9 mouse cellular contexts compared by ENCODE assay signal in the genomic region with DNA sequence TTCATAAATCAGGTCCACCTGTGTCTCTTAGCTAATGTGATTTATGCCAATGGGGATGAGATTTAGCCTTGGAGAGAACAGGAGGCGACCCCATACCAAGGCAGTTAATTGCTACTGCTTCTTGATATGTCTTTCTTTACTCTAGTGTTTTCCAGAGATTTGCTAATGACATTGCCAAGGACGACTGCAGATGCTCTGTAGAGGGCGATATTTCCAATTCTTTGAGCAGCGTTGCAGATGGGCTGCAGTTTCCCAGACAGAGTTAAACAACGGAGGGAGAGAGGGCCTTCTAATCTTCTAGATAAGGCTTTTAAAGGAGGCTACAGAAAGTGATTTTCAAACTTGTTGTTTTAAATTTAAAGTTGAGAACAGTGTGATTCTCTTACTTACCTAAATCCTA.
A peak's percentile ranks its signal among the peaks of the same experiment; 100 is the strongest.
DNase-seq lines count a peak whose midpoint lies in the region; ATAC-seq and TF ChIP-seq lines count a peak whose summit lies in the region.
"Had no signal": no experiment of that assay in that cellular context is flagged by ENCODE, and none has a peak within 500 bp of the region (broad histone marks: within the 10 kb centered on the region; RNA-seq: fewer than 3 reads in every experiment).

No protein-coding gene starts in this region.

- ATAC-seq in forebrain, postnatal 0 days, result peak; percentile 73
- ATAC-seq in forebrain, embryonic 12.5 days (ENCODE audit: low FRiP score), result no peak
- peak; percentile 36; the same call in 1 of the 2 replicates for ATAC-seq in lung, embryonic 16.5 days (ENCODE audit: low read depth)
- peak; percentile 48; the same call in 1 of the 2 replicates for ATAC-seq in hindbrain, embryonic 15.5 days (ENCODE audit: low FRiP score, low read depth)

- WGBS in forebrain, postnatal 0 days, result 20% methylated on average over 5 of the region's 5 CpGs
- WGBS in forebrain, embryonic 12.5 days, result 23% methylated on average over 5 of the region's 5 CpGs
- WGBS in lung, embryonic 16.5 days, result 15% methylated on average over 5 of the region's 5 CpGs
- WGBS in hindbrain, embryonic 15.5 days, result 23% methylated on average over 5 of the region's 5 CpGs

- H3K4me2 ChIP-seq in forebrain, postnatal 0 days (ENCODE audit: low read depth), result no peak overlapping the region
- H3K4me2 ChIP-seq in forebrain, embryonic 12.5 days, result no peak overlapping the region
- no peak overlapping the region for H3K4me2 ChIP-seq in lung, embryonic 16.5 days (ENCODE audit: low read depth, low read length)
- no peak overlapping the region for H3K4me2 ChIP-seq in hindbrain, embryonic 15.5 days
- H3K4me2 ChIP-seq: liver, embryonic 15.5 days had no signal

- peak; percentile 60 for DNase-seq in forebrain, postnatal 0 days
- no peak for DNase-seq in lung, postnatal 36 days
- peak; percentile 47 for DNase-seq in R1 (ENCODE audit: low read depth, low spot score)
- no peak for DNase-seq in testis, postnatal 10 days (ENCODE audit: low spot score)
- DNase-seq in heart, adult 11 months, result no peak

- no peaks in the 10 kb centered on the region for H3K9me3 ChIP-seq in forebrain, postnatal 0 days (ENCODE audit: low read length)
- H3K9me3 ChIP-seq in forebrain, embryonic 12.5 days, result no peaks in the 10 kb centered on the region
- no peaks in the 10 kb centered on the region for H3K9me3 ChIP-seq in lung, embryonic 16.5 days (ENCODE audit: control insufficient read depth, low read length)
- no peaks in the 10 kb centered on the region for H3K9me3 ChIP-seq in hindbrain, embryonic 15.5 days
- H3K9me3 ChIP-seq: liver, embryonic 15.5 days had no signal

- H3K36me3 ChIP-seq in forebrain, postnatal 0 days (ENCODE audit: insufficient read depth), result no peaks in the 10 kb centered on the region
- no peaks in the 10 kb centered on the region for H3K36me3 ChIP-seq in forebrain, embryonic 12.5 days (replicated peaks)
- no peaks in the 10 kb centered on the region for H3K36me3 ChIP-seq in lung, embryonic 16.5 days (ENCODE audit: control insufficient read depth, insufficient read depth, low read length)
- no peaks in the 10 kb centered on the region for H3K36me3 ChIP-seq in hindbrain, embryonic 15.5 days
- H3K36me3 ChIP-seq: liver, embryonic 15.5 days had no signal

- no peak overlapping the region for H3K9ac ChIP-seq in forebrain, postnatal 0 days
- no peak overlapping the region for H3K9ac ChIP-seq in forebrain, embryonic 12.5 days
- no peak overlapping the region for H3K9ac ChIP-seq in lung, embryonic 16.5 days (ENCODE audit: low read length)
- no peak overlapping the region for H3K9ac ChIP-seq in hindbrain, embryonic 15.5 days
- H3K9ac ChIP-seq: liver, embryonic 15.5 days had no signal

- H3K4me3 ChIP-seq in forebrain, postnatal 0 days (ENCODE audit: low read depth, low read length), result no peak overlapping the region
- no peak overlapping the region for H3K4me3 ChIP-seq in forebrain, embryonic 12.5 days (replicated peaks)
- H3K4me3 ChIP-seq in lung, embryonic 16.5 days (ENCODE audit: low read length), result no peak overlapping the region
- no peak overlapping the region for H3K4me3 ChIP-seq in hindbrain, embryonic 15.5 days
- H3K4me3 ChIP-seq: liver, embryonic 15.5 days had no signal

- no peaks in the 10 kb centered on the region for H3K4me1 ChIP-seq in forebrain, postnatal 0 days (ENCODE audit: insufficient read depth)
- H3K4me1 ChIP-seq in forebrain, embryonic 12.5 days, result peaks cover 8% of the 10 kb centered on the region; the same call in 1 of the 2 replicates
- H3K4me1 ChIP-seq in lung, embryonic 16.5 days (replicated peaks; ENCODE audit: control insufficient read depth, insufficient read depth, low read length), result no peaks in the 10 kb centered on the region
- H3K4me1 ChIP-seq in hindbrain, embryonic 15.5 days (replicated peaks), result no peaks in the 10 kb centered on the region
- H3K4me1 ChIP-seq: liver, embryonic 15.5 days had no signal

- no peak overlapping the region for H3K27ac ChIP-seq in forebrain, postnatal 0 days (ENCODE audit: low read depth, low read length)
- H3K27ac ChIP-seq in forebrain, embryonic 12.5 days, result no peak overlapping the region
- H3K27ac ChIP-seq in lung, embryonic 16.5 days (ENCODE audit: low read length), result no peak overlapping the region
- H3K27ac ChIP-seq in hindbrain, embryonic 15.5 days (replicated peaks), result no peak overlapping the region
- H3K27ac ChIP-seq: liver, embryonic 15.5 days had no signal

- TF ChIP-seq CTCF in forebrain, postnatal 0 days (IDR thresholded peaks at IDR 0.05; ENCODE audit: low read depth), result peak; percentile 64

- H3K27me3 ChIP-seq in forebrain, postnatal 0 days (ENCODE audit: insufficient read depth, low read length), result no peaks in the 10 kb centered on the region
- peaks cover 6% of the 10 kb centered on the region; the same call in 1 of the 2 replicates for H3K27me3 ChIP-seq in forebrain, embryonic 12.5 days
- no peaks in the 10 kb centered on the region for H3K27me3 ChIP-seq in lung, embryonic 16.5 days (ENCODE audit: control insufficient read depth, insufficient read depth, low read depth, low read length)
- no peaks in the 10 kb centered on the region for H3K27me3 ChIP-seq in hindbrain, embryonic 15.5 days
- H3K27me3 ChIP-seq: liver, embryonic 15.5 days had no signal

Comparison
In these comparisons a context has a peak if more than half of its experiments do, and no peak if none do; other contexts are left out.
1. DNase-seq: peak in forebrain, postnatal 0 days (single experiment) and R1 (single experiment); none in lung, postnatal 36 days (single experiment), testis, postnatal 10 days (single experiment) and heart, adult 11 months (single experiment).